Mouse (Mus musculus) forebrain, embryonic 11.5 days (tissue): Measurements from ENCODE around the gene Cdc45. TPM values are rescaled to one million over a fixed set of nuclear protein-coding genes. Genes with fewer than 3 reads are reported as not detected.

Experiments used
- ATAC-seq: fragments of 200-750 bp; cut with Nextera tagmentation; replicated peaks from 2 replicates; pipeline ENCODE4 v1.8.0; 2017; ENCODE audit warnings: moderate TSS enrichment; ENCODE audit not compliant: low FRiP score
- DNase-seq: peaks from one replicate; pipeline ENCODE4 v3.0.0-alpha.2; 2017; ENCODE audit warnings: low spot score
- H3K27ac ChIP-seq: fragments of 300-500 bp; sonication (generic); 2 replicates; pipeline ENCODE4 v1.5.1; 2014; ENCODE audit warnings: low read depth, low read length
- H3K27me3 ChIP-seq: fragments of 300-500 bp; sonication (generic); 2 replicates; pipeline ENCODE4 v1.6.1; 2014; ENCODE audit warnings: mild to moderate bottlenecking, low read length, mixed read lengths; ENCODE audit not compliant: control insufficient read depth, insufficient read depth
- H3K36me3 ChIP-seq: fragments of 300-500 bp; sonication (generic); 2 replicates; pipeline ENCODE4 v1.6.1; 2014; ENCODE audit warnings: mild to moderate bottlenecking, low read length, moderate library complexity, mixed read lengths; ENCODE audit not compliant: control insufficient read depth, insufficient read depth
- H3K4me1 ChIP-seq: fragments of 300-500 bp; sonication (generic); replicated peaks from 2 replicates; pipeline ENCODE4 v1.6.1; 2014; ENCODE audit warnings: low read length, mixed read lengths; ENCODE audit not compliant: control insufficient read depth, insufficient read depth
- H3K4me2 ChIP-seq: fragments of 300-500 bp; sonication (generic); 2 replicates; pipeline ENCODE4 v1.6.1; 2014; ENCODE audit warnings: low read depth, mild to moderate bottlenecking, low read length, moderate library complexity, mixed read lengths; ENCODE audit not compliant: severe bottlenecking
- H3K4me3 ChIP-seq: fragments of 300-500 bp; sonication (generic); 2 replicates; pipeline ENCODE4 v1.5.1; 2014; ENCODE audit warnings: low read depth, low read length
- H3K9ac ChIP-seq: fragments of 300-500 bp; sonication (generic); 2 replicates; pipeline ENCODE4 v1.6.1; 2014; ENCODE audit warnings: low read length
- H3K9me3 ChIP-seq: fragments of 300-500 bp; sonication (generic); 2 replicates; pipeline ENCODE4 v1.6.1; 2016; ENCODE audit warnings: low read length, mixed read lengths; ENCODE audit not compliant: control insufficient read depth
- WGBS: fragments of 180-500 bp; shearing (Covaris S2); extraction: QIAGEN DNeasy Blood & Tissue Kit; methylation state at CpG from one replicate; pipeline ENCODE4 v1.1.7; 2014; 5-methylcytosine and 5-hydroxymethylcytosine counted together
- polyA plus RNA-seq: library from polyadenylated mRNA; unstranded; fragments of >200 nt; fragmentation: Nextera tagmentation; extraction: Ambion mirVana; gene quantifications from 2 replicates; pipeline ENCODE4 v1.2.1, GENCODE M21; 2014

Gene Cdc45
- polyA plus RNA-seq, 1 experiment from 2014 or later = 75.8 TPM

DNA sequence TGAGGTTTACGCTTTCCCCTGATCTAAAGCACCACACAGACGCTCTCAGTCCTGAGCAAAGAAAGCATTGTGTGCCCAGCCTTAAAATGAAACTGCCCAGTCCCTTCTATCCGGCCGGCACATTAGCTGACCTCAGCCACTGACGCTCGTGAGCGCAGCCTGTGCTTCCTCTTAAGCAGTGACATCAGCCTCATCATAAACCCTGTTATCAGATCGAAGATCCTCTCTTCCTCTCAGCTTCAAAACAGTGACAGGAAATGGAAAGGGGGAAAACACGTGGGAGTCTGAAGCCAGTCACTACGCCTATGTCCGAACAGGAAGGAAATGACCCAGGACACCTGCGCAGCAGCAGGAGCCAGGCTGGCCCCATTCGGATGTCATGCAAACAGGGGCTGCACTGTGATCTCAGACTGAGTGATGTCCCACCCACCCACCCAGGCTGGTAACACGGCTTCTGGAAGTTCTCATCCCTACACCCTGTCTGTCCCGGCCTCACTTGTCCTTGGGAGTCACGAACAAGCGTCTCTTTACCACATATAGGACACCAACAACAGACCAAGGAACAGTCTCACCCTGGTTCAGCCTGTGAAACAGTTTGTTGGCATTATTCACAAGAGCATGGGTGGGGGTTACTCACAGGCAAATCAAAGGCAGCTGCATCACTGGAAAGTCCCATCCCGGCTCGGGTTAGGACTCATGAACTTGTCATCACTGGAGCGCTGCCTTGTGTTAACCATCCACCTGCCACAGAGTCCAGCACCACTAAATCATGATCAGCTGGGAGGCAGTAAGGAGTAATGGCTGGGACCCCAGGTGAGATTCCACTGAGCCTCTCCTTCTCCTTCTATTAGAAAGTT lies 78.5 kb downstream of the Cdc45 start:
- Histone ChIP-seq H3K9me3 (no peaks in the 10 kb centered on the region), H3K4me2 (no peak overlapping the region), H3K4me1 (no peaks in the 10 kb centered on the region), H3K27me3 (no peaks in the 10 kb centered on the region), H3K27ac (no peak overlapping the region), H3K36me3 (no peaks in the 10 kb centered on the region), H3K4me3 (no peak overlapping the region), H3K9ac (no peak overlapping the region)
- 73% methylated on average over 20 of the region's 20 CpGs for WGBS
- no peak for ATAC-seq
- DNase-seq = no peak

DNA sequence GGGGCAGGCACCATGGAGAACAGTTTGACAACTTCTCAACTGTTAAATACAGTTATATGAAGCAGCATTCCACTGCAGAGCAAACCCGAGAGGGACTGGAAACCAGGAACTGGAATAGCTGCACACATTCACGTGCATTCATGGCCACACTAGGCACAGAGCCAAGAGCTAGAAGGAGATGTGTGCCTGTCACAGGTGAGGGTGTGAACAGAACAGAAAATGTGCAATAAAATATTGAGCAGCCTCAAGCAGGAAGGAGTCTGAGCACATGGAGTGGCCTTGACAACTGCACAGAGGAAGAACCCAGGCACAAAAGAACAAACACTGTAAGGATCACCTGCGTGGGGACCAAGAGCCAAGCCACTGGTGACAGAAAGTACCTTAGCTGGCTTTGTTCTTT lies 81.1 kb downstream of the Cdc45 start:
- Histone ChIP-seq H3K36me3 (no peaks in the 10 kb centered on the region), H3K9me3 (no peaks in the 10 kb centered on the region), H3K4me1 (no peaks in the 10 kb centered on the region), H3K4me3 (no peak overlapping the region), H3K27me3 (no peaks in the 10 kb centered on the region), H3K4me2 (no peak overlapping the region), H3K27ac (no peak overlapping the region), H3K9ac (no peak overlapping the region)
- DNase-seq (no peak), ATAC-seq (no peak)
- WGBS = 86% methylated on average over 3 of the region's 3 CpGs

Other genes with a start within 250 kb of the Cdc45 start
- 0.83 and 1.3 TPM in 2 replicates for gene Tbx1, start 221.3 kb downstream of the Cdc45 start, polyA plus RNA-seq
- 5.3 and 6.0 TPM in 2 replicates for gene Gp1bb, start 189.6 kb downstream of the Cdc45 start, polyA plus RNA-seq
- gene Gm49601, start 185.6 kb downstream of the Cdc45 start, polyA plus RNA-seq = 2.8 and 3.4 TPM in 2 replicates
- 44.2 and 48.2 TPM in 2 replicates for gene Sept5, start 182.0 kb downstream of the Cdc45 start, polyA plus RNA-seq
- 21.1 and 25.8 TPM in 2 replicates for gene Cldn5, start 35.1 kb downstream of the Cdc45 start, polyA plus RNA-seq
- gene Ufd1, start 208 bp downstream of the Cdc45 start, polyA plus RNA-seq = 87.5 and 102 TPM in 2 replicates
- gene 2510002D24Rik, start 24.6 kb upstream of the Cdc45 start, polyA plus RNA-seq = 23.9 and 28.2 TPM in 2 replicates
- gene Gm28539, start 24.6 kb upstream of the Cdc45 start, polyA plus RNA-seq = not detected in 2 replicates
- gene Mrpl40, start 64.9 kb upstream of the Cdc45 start, polyA plus RNA-seq = 99.7 and 101 TPM in 2 replicates
- 16.0 and 16.7 TPM in 2 replicates for gene Hira, start 65.0 kb upstream of the Cdc45 start, polyA plus RNA-seq